Mouse (Mus musculus) lung, postnatal 0 days (tissue): ENCODE results near the gene Fam172a.

Source experiments
- CTCF ChIP-seq: IDR thresholded peaks from 2 replicates; pipeline ENCODE4 v1.5.1; 2016; ENCODE audit warnings: antibody characterized with exemption, mild to moderate bottlenecking
- EP300 ChIP-seq: IDR thresholded peaks from 2 replicates; pipeline ENCODE4 v1.6.1; 2016; ENCODE audit warnings: antibody characterized with exemption, mild to moderate bottlenecking, control low read depth

DNA sequence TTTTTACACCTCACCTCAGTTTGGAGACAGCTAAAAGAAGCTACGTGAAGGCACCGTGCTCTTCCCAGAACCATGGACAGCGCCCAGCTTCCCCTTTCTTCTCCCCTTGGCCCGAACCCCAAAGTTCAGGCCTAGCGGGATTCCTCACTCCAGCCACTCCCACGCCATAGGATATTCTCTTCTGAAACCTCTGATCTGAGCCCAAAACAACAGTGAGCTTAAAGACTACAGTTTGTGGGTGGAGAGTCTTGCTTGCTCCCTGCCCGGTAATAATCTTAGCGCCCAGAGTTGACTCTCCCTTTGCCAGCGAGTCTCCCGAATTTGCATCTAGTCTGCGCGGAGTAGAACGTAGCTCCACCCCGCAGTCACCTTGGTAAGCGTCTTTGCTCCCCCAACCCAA is 469.5 kb downstream of the Fam172a start:
- no peak for TF ChIP-seq EP300
- no peak for TF ChIP-seq CTCF
